Mouse (Mus musculus): ENCODE results near the gene Diras1.

DNA sequence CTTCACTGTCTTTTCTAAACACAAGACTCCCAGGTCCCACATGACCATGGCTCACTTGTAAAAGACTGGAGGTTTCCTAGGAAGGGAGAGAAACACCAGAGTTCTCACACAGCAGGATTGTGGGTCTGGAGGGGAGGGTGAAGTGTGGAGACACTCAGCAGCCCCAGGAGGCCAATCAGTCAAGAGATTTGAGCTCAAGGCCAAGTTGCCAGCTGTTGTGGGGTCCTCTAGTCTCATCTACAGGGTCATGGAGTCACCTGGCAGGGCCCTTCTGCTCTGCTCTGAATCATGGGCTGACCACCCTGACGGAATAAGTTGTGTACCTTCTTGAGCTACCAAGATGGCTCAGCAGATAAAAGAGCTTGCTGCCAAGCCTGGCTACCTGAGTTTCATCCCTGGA is 51.7 kb downstream of the Diras1 start:
- TF ChIP-seq POLR2A (IDR thresholded peaks at IDR 0.05; ENCODE audit: control insufficient read depth, extremely low read depth, insufficient read depth, low read length, poor library complexity) (no peak), CTCF (IDR thresholded peaks at IDR 0.05; ENCODE audit: borderline replicate concordance, control insufficient read depth, extremely low read depth, insufficient read depth, low read length, poor library complexity) (no peak)

Data from thymus, adult 2 months (tissue).